Mouse (Mus musculus): ENCODE results near the gene Fxyd4. TPM values are rescaled to one million over a fixed set of nuclear protein-coding genes. Genes with fewer than 3 reads are reported as not detected.

The Fxyd4 gene
- polyA plus RNA-seq, 1 experiment from 2014 or later = 3.1 TPM

DNA sequence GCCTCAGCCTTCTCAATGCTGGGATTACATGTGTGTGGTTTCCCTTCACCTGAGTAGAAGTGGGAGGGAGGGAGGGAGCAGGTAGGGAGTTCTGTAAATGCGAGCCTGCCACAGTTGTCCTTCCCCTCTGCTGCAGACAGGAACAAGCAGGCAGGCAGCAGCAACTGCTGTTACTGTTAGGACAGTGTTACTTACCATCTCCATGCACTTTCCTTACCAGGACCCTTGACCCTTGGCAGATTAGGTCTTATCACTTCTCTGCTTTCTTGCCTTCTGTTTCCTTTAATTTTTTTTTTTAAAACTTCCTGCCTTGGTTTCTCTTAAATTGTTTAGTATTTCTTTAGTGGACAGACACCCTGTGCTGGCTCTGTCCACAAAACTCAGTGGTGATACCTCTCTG lies 49.5 kb downstream of the Fxyd4 start:
- Histone ChIP-seq H3K27ac (no peak overlapping the region), H3K4me1 (replicated peaks) (no peaks in the 10 kb centered on the region), H3K9me3 (no peaks in the 10 kb centered on the region), H3K4me2 (no peak overlapping the region), H3K27me3 (no peaks in the 10 kb centered on the region), H3K9ac (replicated peaks) (no peak overlapping the region), H3K4me3 (replicated peaks) (no peak overlapping the region), H3K36me3 (no peaks in the 10 kb centered on the region)
- no peak for ATAC-seq (ENCODE audit: insufficient number of reproducible peaks, insufficient read depth, low FRiP score, low TSS enrichment, low read depth)
- WGBS = 44% methylated on average over 1 of the region's 1 CpGs

DNA sequence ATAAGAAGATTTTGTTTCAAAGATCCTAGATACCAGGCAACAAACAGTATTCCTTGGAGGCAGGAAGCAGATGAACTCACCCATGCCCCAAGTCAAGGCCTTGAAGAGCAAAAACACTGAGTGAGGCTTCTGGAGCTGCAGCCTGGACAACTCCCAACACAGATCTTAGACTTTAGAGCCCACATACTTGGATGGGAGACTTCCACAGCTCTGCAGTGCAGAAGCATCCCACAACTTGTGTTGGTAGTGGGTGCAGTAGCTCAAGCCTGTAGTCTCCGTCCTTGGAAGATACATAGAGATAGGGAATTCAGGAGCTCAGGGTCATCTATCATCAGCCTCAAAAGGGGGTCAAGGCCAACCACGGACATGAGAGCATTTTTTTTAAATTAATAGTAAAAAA lies 51.5 kb downstream of the Fxyd4 start:
- Histone ChIP-seq H3K27me3 (no peaks in the 10 kb centered on the region), H3K4me3 (replicated peaks) (no peak overlapping the region), H3K4me1 (replicated peaks) (no peaks in the 10 kb centered on the region), H3K36me3 (no peaks in the 10 kb centered on the region), H3K4me2 (no peak overlapping the region), H3K9me3 (no peaks in the 10 kb centered on the region), H3K27ac (no peak overlapping the region), H3K9ac (replicated peaks) (no peak overlapping the region)
- no peak for ATAC-seq (ENCODE audit: insufficient number of reproducible peaks, insufficient read depth, low FRiP score, low TSS enrichment, low read depth)
- 83% methylated on average over 2 of the region's 2 CpGs for WGBS

Small RNA genes lying within 50 kb of the gene (microRNA-seq; reads per million reads assigned to microRNA genes)
- not detected for gene Gm25535

Other genes with a start within 250 kb of the Fxyd4 start
- 169 and 187 TPM in 2 replicates for gene Zfp637, start 96.5 kb downstream of the Fxyd4 start, polyA plus RNA-seq (2016; fragmentation: Nextera tagmentation; extraction: Ambion mirVana)
- gene Zfp239, start 75.6 kb downstream of the Fxyd4 start, polyA plus RNA-seq (2016; fragmentation: Nextera tagmentation; extraction: Ambion mirVana) = 15.8 and 16.1 TPM in 2 replicates
- gene Hnrnpf, start 37.4 kb downstream of the Fxyd4 start, polyA plus RNA-seq (2016; fragmentation: Nextera tagmentation; extraction: Ambion mirVana) = 726 and 742 TPM in 2 replicates
- gene Rasgef1a, start 73.7 kb upstream of the Fxyd4 start, polyA plus RNA-seq (2016; fragmentation: Nextera tagmentation; extraction: Ambion mirVana) = 0.13 TPM in 1 of 2 replicates, not detected in the other
- gene Csgalnact2, start 201.4 kb upstream of the Fxyd4 start, polyA plus RNA-seq (2016; fragmentation: Nextera tagmentation; extraction: Ambion mirVana) = 12.1 and 12.8 TPM in 2 replicates

Measured in limb, embryonic 12.5 days (tissue).